Mouse (Mus musculus) spleen, embryonic (tissue): ENCODE data around the gene AW822073.
"Not testable (repeated sequence)": the region's sequence is repeated elsewhere in the genome, so short reads cannot be mapped to it uniquely, and the experiment has no call there.

Experiments used
- CTCF ChIA-PET: fragments of 350-600 bp; sonication (Branson Sonifier 250); formaldehyde crosslinking; loops from one replicate; lab custom pipeline; 2022; lab: Charles Lee

AW822073 gene

GRCm38 (mm10) chr10:58224827-58225785 is at the start of gene AW822073:
Gene AW822073 (minus strand): TSS chr10:58224930.
- CTCF ChIA-PET, result not testable (repeated sequence)

- CTCF ChIA-PET, result no interaction called here
Observed at GRCm38 (mm10) chr10:58258466-58258865, 33.7 kb upstream of the AW822073 start.

GRCm38 (mm10) chr10:58255954-58256353 is 31.2 kb upstream of the AW822073 start:
- CTCF ChIA-PET, result interaction anchor here (0.5 kb wide), 1 partner anchor 34 kb away, joined by 3 read pairs; no protein-coding TSS in a partner anchor

- CTCF ChIA-PET, result interaction anchor here (0.5 kb wide), 1 partner anchor 35 kb away, joined by 3 read pairs; no protein-coding TSS in a partner anchor
Observed at GRCm38 (mm10) chr10:58255213-58255892, 30.6 kb upstream of the AW822073 start, which contains the start of gene Gcc2. Gene Gcc2 (plus strand): TSS chr10:58255497.

GRCm38 (mm10) chr10:58254635-58255175 is 30.0 kb upstream of the AW822073 start:
- CTCF ChIA-PET, result no interaction called here

GRCm38 (mm10) chr10:58249535-58249934 is 24.8 kb upstream of the AW822073 start:
- CTCF ChIA-PET, result no interaction called here

GRCm38 (mm10) chr10:58238984-58239740 is 14.4 kb upstream of the AW822073 start:
- CTCF ChIA-PET, result not testable (repeated sequence)

GRCm38 (mm10) chr10:58236613-58237012 is 11.9 kb upstream of the AW822073 start, which contains the start of gene Gm4981:
Gene Gm4981 (minus strand): TSS chr10:58236701.
- CTCF ChIA-PET, result no interaction called here

- CTCF ChIA-PET, result not testable (repeated sequence)
Observed at GRCm38 (mm10) chr10:58234985-58235384, 10.3 kb upstream of the AW822073 start.

GRCm38 (mm10) chr10:58233740-58234121 is 9.0 kb upstream of the AW822073 start:
- CTCF ChIA-PET, result not testable (repeated sequence)

GRCm38 (mm10) chr10:58233054-58233739 is 8.5 kb upstream of the AW822073 start:
- CTCF ChIA-PET, result not testable (repeated sequence)

GRCm38 (mm10) chr10:58232641-58232969 is 7.9 kb upstream of the AW822073 start, which contains the start of gene Duxf3:
Gene Duxf3 (minus strand): TSS chr10:58232675.
- CTCF ChIA-PET, result not testable (repeated sequence)

GRCm38 (mm10) chr10:58231779-58232640 is 7.3 kb upstream of the AW822073 start:
- CTCF ChIA-PET, result not testable (repeated sequence)

- CTCF ChIA-PET, result not testable (repeated sequence)
Observed at GRCm38 (mm10) chr10:58231088-58231487, 6.4 kb upstream of the AW822073 start.

GRCm38 (mm10) chr10:58230021-58230420 is 5.3 kb upstream of the AW822073 start:
- CTCF ChIA-PET, result not testable (repeated sequence)

- CTCF ChIA-PET, result not testable (repeated sequence)
Observed at GRCm38 (mm10) chr10:58227798-58228197, 3.1 kb upstream of the AW822073 start.

GRCm38 (mm10) chr10:58226357-58226756 is 1.6 kb upstream of the AW822073 start:
- CTCF ChIA-PET, result not testable (repeated sequence)

- CTCF ChIA-PET, result not testable (repeated sequence)
Observed at GRCm38 (mm10) chr10:58223972-58224805, 541 bp downstream of the AW822073 start.

GRCm38 (mm10) chr10:58223161-58223560 is 1.6 kb downstream of the AW822073 start:
- CTCF ChIA-PET, result not testable (repeated sequence)
